Mouse (Mus musculus) central nervous system, embryonic 18 days (tissue): ENCODE measurements around the gene Phf24. TPM values are rescaled to one million over a fixed set of nuclear protein-coding genes. Genes with fewer than 3 reads are reported as not detected.

ENCODE experiments used
- polyA plus RNA-seq: library from polyadenylated mRNA; depleted of rRNA; stranded (reverse); fragments of >200 nt; gene quantifications from 2 replicates; pipeline ENCODE4 v1.2.3, GENCODE M21; 2012; rRNA removed

Phf24 gene
- 83.6 and 94.1 TPM in 2 replicates for polyA plus RNA-seq

GRCm38 (mm10) chr4:42916617-42917401, at the start of gene Phf24:
Phf24 (plus strand) TSS chr4:42916660.

GRCm38 (mm10) chr4:42874134-42874533, 42.3 kb upstream of the Phf24 start, which contains the start of gene Fam205c:
Fam205c (minus strand) TSS chr4:42874234.

GRCm38 (mm10) chr4:42949676-42950051, 33.2 kb downstream of the Phf24 start, which contains the start of gene Dnajb5:
Dnajb5 (plus strand) TSS chr4:42949814.

GRCm38 (mm10) chr4:42969304-42969703, 52.8 kb downstream of the Phf24 start, which contains the start of gene 1700022I11Rik:
1700022I11Rik (plus strand) TSS chr4:42969604.

Other genes with a start within 250 kb of the Phf24 start
- 0.17 and 0.22 TPM in 2 replicates for gene 4930578G10Rik, start 181.1 kb upstream of the Phf24 start, polyA plus RNA-seq
- gene Ccl19, start 160.1 kb upstream of the Phf24 start, polyA plus RNA-seq = 0.19 and 0.23 TPM in 2 replicates
- gene Ccl21a, start 142.7 kb upstream of the Phf24 start, polyA plus RNA-seq = 0.40 and 0.76 TPM in 2 replicates
- 0.01 and 0.03 TPM in 2 replicates for gene Fam205a1, start 62.8 kb upstream of the Phf24 start, polyA plus RNA-seq
- gene Gm12394, start 59.9 kb upstream of the Phf24 start, polyA plus RNA-seq = 0.12 TPM in 2 replicates
- not detected in 2 replicates for gene Fam205c, start 42.4 kb upstream of the Phf24 start, polyA plus RNA-seq
- gene Dnajb5, start 33.2 kb downstream of the Phf24 start, polyA plus RNA-seq = 73.4 and 84.6 TPM in 2 replicates
- 0.19 and 0.23 TPM in 2 replicates for gene 1700022I11Rik, start 52.9 kb downstream of the Phf24 start, polyA plus RNA-seq
- 242 and 246 TPM in 2 replicates for gene Vcp, start 83.8 kb downstream of the Phf24 start, polyA plus RNA-seq
- gene Fancg, start 93.8 kb downstream of the Phf24 start, polyA plus RNA-seq = 45.5 and 47.3 TPM in 2 replicates
- 23.3 and 27.1 TPM in 2 replicates for gene Pigo, start 109.2 kb downstream of the Phf24 start, polyA plus RNA-seq
- gene Stoml2, start 115.0 kb downstream of the Phf24 start, polyA plus RNA-seq = 121 and 135 TPM in 2 replicates
- gene Fam214b, start 129.6 kb downstream of the Phf24 start, polyA plus RNA-seq = 34.5 and 42.5 TPM in 2 replicates
- 59.2 and 60.2 TPM in 2 replicates for gene Unc13b, start 142.3 kb downstream of the Phf24 start, polyA plus RNA-seq